Mouse (Mus musculus) frontal cortex, postnatal 10 days (tissue): Measurements from ENCODE around the gene B3gnt2.

Source experiments
- DNase-seq, 2 experiments: peaks; one replicate each; pipeline ENCODE4 v3.0.0; 2022; ENCODE audit warnings: low spot score in 2 of 2, mixed read lengths in 1 of 2

Gene B3gnt2

DNA sequence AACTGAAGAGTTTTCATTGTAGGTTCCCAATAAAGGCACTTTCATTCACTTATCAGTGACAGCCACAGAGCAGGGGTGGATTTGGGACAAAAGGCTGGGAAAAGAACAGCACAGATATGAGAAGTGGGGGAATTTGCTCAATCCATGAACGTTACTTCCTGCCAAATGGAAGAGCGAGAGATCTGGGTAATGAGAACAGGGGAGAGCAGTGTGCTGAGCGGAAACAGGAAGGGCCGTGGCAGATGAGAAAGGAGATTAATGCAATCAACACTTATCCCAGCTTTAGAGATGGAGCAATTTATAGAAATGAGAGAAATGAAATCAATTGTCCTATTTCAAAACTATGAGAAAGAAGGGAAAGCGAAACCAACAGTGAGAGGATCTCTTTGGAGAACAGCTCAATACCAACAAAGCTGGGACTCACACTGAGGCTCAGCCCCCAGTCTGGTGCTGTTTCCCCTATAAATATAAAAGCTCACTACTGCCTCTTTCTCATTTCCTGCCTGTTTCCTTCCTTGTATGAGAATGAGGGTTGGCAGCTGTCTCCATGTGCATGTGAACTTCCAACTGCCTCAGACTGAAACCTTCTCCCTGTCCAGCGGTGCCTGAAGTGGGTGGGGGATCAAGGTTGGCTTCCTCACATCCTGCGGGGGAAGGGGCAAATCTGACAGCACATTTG, 11.0 kb upstream of the B3gnt2 start:
- no peak for DNase-seq

DNA sequence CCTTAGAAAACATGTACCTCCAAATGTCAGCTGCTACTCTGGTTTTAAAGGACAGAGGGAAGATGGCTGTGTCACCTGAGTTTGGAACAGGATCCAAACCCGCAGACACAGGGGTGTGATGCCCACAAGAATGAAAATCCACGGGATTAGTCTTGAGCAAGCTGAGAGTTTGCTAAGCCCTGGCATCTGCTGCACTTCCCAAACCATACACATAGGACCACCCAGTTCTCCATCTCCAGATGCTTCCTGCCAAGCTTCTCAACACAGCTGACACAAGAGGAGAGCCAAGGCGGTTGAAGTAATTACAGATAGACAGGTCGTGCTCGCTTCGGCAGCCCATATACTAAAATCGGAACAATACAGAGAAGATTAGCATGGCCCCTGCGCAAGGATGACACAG, 7.8 kb upstream of the B3gnt2 start:
- no peak for DNase-seq

DNA sequence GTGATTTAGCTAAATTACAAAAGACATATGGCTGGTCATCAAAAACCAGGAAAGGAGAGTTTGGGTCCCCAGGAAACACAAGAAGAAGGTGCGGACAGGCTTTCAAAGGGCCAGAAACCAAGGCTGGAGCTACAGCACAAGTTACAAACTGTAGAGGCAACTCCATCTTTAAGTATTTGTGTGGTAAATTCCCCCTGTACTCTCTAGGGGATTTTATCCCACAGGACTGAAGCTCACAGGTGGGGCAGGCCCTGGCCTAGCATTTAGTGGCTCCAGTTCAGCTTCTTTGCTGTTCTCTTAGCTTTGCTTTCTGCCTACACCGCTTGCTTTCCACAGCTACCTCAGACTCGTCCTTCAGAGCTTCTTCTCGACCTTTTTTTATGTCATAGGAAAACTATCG, 6.9 kb upstream of the B3gnt2 start:
- DNase-seq: no peak

DNA sequence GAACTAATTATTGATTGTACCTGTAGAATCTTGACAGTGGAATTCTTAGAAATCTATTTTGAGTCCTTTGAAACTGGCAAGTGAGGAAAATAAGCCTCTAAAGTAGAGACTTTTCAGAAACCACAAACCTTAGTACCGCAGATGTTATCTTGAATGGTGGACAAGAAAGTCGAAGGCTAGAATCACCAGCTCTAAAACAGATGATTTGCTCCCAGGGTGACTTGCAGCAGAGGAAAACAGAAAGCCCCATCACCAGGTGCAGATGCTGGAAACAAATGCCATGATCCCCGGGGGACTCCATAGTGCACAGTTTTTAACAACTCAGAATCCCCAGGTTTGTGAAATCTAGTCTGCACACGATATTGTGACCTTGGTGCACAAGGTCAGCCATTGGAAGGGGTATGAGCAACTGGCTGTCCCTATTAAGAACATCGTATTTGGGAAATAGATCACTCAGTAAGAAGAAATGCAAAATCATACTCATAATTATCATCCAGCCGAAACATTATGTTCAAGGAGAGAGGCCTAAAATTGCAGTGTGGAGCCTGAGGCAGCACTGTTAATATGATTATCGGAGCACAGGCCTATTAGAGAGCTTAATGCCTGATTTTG, 5.0 kb upstream of the B3gnt2 start:
- DNase-seq: no peak

DNA sequence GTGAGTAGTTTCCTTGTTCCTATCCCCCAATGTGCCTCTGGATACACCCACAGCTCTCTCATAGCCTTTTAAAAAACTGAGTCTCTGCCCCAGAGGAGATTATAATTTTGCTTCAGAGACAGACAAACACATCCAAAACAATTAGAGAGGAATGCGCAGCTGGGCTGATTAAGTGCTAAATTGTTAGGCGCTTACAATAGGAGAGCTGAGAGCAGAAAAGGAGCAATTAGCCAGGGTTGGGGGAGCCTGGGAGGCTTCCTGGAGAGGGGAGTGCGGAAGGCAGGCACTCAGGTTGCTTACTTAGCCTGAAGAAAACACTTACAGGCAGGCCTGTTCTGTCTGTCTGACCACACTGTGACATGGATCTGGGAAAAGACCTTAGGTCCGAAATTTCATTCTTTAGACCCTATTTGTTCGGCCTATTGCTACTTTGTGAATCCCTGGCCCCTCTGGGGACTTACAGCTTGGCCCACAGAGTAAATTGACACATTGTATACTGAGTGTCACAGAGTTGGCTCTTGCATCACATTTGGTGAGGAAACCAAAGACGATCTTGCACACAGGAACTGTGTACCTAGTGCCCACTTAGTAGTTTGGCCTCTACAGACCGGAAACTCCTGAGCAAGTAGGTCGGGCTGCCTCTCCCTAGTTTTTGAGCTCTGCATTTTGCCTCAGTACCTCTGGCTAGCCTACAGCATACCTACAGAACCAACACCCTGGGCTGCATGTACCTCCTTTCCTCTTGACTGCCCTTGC, 3.7 kb upstream of the B3gnt2 start:
- no peak for DNase-seq

DNA sequence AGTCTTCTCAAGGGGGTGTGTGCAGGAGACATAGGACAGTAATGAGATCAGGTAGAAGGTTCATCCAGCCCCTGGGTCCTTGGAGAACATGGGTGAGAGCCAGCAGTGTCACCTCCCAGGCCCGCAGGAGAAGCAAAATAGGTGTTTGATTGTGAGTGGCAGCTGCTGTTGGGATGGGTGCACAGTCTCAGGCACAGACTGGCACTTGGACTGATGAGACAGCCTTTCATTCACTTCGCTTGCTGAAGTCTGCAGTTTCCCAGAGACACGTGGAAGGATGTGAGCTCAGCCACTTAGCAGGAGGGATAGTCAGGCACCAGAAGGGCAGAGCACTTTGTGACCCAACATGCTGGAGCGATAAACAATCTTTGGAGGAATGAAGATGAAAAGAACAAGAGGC, 2.8 kb upstream of the B3gnt2 start:
- DNase-seq: no peak

DNA sequence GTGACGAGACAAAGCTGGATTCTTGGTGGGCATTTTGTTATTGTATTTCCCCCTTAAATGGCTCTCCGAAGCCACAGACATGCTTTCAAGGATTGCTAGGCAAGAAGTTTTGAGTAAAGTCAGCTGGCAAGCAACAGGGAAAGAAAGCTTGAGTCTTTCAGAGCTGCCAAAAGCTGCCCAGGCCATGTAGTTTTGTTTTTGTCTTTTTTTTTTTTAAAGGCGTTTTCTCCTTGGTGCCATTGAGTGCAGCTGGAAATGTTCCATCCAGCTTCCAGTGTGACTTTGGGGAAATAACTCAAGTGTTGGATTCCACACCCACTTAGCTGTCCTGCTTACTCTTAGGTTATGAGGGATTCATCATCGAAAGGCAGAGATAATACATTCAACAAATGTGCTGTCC, 554 bp upstream of the B3gnt2 start:
- no peak for DNase-seq

DNA sequence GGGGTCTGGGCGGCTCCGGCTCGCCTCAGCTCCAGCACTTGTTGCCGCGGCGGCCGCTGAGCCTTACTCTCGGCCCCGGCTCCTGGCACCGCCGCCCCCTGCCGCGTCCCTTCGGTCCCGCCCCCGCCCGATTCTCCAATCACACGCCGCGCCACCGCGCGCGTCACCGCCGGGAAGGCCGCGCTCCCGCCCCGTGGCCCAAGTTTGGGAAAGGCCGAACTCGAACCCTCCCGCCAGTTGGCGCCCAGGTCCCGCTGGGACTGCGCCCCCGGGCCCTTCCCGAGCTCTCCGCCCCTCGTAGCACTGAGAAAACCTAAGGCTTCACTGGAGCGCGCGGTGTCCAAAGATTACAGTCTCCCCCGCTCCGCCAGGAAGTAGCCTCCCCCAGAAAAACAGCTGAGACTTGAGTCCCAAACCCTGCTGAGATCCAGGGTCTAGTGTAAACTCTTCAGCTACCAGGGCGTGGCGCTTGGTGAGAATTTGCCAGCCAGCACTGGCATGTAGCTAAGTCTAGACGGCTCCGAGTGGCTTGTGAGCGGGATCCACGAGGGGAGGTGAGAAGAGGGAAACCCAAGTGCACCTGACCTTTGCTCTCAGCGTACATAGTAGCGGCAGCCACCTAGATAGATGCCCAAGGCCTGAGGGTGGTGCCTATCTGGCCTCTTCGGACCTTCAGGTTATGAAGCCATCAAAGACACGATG, 977 bp downstream of the B3gnt2 start:
- DNase-seq: peak; percentile 47 to 76

DNA sequence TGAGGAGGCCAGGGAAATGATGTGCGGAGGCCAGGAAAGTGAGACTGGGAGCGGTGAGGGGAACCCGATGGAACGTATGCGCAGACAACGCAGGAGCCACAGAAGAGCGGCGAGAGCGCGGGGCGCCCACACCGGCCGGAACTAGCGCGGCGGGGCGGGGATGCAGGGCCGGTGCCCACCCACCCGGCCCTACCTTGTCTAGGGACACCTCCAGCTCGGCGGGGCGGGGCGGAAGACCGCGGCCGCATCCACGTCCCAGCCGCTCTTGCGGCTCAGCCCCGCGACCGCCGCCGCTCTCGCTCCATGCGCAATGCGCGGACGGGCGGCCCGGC, 1.5 kb downstream of the B3gnt2 start:
- DNase-seq: no peak

DNA sequence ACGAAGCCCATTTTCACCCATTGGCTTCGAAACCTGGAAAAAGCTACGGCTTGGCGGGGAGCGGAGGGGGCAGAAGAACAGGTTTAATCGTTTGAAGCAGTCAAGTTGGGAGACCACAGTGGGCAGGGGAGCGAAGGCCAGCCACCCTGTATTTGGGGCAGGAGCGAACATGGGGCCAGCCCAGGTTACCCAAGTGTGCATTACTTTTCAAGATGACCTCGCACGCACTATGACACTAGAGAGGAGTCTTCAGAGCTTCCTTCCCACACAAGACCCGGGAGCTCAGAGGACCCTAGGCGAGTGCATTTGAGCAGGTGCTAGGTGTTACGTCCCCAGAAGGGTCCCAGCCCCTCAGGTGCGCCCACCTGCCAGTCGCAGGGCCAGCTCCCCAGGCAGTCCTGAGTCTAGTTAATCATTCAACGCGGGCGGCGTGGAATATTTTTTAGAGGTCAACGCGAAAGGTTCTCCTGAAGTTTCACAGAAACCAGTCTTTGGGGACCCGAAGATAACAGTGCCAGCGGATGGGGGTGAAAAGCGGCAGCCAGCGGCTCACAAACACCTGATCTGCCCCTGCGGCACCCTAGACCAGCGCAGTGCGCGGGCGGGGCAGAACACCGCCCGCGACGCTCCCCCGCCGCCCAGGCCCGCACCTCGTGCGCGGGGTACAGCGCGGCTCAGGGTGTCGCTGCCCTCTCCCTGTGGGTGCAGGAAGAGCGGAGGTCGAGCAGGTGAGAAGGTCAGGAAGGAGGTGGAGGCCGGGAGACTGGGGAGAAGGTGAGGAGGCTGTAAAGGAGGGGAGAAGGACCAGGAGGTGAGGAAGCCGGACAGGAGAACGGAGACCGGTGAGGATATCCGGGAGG, 2.1 kb downstream of the B3gnt2 start:
- DNase-seq: peak in 1 of 2 experiments; percentile 19

DNA sequence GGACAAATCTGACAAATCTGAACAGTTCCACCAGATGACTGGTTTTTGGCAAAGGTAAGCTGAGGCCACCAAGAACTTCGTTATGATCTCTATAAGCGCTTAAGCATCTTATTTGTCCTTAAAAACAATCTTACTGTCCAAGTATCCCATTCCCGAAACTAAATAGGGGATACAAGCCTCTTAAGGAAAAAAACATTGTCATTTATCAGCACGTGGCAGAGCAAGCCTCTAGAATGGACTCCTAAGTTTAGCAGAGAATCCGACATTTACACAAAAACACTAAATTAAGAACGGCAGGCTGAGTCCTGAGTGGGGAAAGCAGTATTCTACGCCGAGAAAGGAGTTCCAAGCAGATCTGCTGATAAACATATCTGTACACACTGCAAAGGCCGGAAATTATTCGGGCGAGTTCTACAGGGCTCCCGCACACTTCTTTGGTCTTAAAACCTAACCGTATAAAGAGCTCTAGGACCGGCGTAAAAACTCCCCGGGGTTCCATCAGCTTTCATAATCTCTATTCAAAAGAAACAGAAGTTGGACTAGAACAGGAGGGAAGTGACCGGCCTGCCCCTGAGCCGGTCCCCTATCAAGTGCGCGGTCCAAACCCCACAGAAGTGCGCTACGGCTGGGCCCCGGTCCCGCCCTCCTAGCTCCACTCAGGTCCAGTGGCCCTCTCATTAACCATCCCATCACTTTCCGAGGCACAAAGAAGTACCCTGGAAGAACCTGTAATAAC, 2.9 kb downstream of the B3gnt2 start:
- DNase-seq: no peak

DNA sequence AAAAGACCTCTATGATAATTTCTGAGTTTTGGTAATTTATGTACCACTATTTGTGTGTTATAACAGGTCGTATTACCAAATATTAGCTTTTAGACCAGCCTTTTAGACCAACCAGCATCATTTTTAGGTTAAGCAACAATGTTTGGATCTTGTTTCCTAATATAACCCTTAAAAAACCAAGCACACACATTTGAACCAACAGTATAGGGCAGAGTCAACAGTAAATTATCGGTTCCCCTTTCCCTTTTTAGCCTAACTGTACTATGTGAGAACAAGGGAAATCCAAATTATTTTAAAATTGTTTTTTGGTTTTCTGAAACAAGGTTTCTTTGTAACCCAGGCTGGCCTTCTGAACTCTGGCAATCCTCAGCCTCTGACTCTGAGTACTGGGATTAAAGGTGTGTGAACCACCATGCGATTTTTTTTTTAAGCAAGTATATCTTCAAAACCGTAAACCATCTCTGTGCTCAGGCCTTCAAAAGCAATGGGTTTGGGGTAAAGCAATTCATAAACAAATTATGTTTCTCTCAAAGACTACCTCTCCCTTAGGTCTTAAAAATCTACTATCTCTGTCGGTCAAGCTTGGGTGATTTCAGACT, 3.6 kb downstream of the B3gnt2 start:
- no peak for DNase-seq

DNA sequence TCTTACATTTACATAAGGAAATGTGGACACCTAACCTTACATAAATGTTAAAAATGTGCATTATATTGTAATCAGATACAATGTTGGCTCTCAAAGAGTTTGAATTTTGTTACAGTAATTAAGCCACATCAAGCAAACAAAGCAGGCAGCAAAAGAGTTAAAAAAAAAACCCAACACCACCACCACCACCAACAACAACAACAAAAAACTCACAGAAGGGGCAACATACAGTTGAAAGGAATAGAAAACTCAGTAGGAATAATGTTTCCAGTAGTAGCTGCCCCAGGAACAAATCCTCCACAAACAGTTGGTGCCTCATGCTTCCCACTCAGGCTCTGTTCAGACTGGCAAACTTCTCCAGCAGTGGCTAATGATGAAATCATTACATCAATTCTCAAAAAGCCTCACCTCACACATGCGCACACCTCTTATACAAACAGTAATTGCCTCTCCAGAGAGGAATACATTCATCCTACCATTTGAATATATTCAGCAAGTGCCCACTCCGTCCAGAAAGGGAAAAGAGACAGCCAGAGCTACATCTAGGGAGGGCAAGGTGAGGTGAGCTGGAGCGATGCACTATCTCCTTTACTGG, 4.3 kb downstream of the B3gnt2 start:
- DNase-seq: no peak

DNA sequence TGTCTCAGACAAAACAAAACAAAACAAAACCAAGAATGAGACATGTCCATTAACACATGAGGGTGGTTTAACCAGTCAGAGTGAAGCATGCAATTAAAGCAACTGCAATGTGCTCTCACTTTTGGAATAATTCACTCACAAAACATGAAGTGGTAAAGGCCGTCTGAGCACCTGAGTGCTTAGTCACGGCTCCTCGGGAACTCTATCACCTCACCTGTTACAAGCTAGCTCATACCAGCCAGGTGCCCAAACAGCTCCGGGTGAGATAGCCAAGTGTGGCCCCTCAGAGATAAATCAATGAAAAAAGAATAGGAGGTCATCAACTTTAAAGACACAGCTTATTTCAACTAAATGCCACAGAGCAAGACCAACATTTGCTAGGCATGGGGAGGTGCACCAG, 6.2 kb downstream of the B3gnt2 start:
- no peak for DNase-seq

DNA sequence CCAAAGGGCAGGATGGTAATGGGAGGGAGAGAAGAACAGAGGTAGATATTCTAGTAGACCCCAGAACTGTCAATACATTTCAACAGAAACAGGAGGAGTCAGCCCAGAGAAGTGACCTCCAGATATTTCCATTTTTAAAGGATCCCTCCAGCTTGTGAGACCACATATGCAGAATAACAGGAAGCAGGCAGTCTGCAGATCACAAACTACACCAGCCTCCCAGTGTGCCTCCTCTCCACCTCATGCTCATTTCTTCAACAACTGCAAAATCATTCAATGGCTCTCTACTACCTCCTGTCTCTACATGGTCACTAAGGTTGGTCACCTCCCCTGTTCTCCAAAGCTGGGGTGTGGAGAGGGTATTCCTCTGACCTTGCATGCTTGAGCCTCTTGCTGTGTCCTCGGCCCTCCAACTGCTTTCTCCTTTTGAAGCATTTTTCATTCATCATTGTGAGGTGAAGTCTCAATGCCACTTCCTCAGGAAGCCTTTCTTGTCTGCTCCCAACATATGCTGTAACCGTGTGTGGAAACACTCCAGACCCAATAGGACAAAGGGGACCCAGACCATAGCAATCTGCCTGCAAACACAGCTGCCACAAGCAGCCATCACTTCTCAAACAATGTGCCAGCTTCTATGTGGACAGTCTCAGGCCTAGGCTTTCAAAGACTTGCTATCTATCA, 7.1 kb downstream of the B3gnt2 start:
- DNase-seq: no peak

DNA sequence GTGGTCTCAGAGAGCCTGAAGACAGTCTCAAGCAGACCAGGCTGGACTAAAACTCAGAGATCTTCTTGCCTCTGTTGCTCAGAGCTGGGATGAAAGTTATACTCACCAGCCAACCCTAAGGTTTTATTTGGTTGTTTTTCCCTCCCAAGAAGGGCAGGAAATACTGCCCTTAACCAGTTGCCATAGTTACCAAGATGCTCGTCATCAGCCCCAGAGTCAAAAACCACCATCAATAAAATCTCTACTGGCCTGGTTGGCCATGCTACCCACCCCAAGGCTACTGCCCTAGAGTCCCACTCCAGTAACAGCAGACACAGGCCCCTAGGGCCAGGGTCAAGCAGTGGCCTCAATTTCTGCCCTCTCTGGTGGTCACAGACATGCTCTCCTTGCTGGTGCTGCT, 8.3 kb downstream of the B3gnt2 start:
- DNase-seq: no peak

DNA sequence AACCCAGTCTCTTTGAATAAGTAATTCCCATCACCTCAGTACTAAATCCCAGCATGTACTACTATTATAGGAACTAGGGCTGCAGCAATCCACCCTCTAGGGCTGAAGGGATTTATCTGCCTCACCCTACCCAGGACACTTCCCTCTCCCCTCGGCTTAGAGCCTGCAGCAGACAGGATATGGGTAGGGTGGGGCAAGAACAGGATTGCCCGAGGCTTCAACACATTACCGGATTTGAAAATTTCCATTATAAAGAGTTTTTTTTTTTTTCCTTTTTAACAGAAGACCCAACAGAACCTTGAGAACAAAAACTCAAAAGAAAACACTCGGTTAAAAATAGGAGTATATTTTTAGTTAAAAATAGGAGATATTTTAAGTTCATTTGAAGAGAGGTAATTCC, 9.3 kb downstream of the B3gnt2 start:
- no peak for DNase-seq

DNA sequence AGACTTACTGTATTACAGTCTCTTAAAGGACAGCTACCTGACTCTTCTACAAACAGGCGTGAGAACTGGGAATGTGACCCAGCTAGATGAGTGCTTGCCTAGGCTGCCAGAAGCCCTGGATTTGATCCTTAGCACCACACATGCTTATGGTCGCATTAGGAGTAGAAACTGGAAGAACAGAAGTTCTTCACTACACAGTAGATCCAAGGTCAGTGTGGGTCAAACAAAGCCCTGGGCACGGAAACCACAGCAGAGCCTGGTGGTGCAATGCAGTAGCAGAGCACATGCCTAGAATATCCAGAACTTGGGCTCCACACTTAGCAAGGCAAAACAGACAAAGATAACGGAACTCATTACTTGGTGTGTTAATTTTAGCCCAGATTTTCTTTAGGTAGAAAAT, 10.7 kb downstream of the B3gnt2 start:
- no peak for DNase-seq

DNA sequence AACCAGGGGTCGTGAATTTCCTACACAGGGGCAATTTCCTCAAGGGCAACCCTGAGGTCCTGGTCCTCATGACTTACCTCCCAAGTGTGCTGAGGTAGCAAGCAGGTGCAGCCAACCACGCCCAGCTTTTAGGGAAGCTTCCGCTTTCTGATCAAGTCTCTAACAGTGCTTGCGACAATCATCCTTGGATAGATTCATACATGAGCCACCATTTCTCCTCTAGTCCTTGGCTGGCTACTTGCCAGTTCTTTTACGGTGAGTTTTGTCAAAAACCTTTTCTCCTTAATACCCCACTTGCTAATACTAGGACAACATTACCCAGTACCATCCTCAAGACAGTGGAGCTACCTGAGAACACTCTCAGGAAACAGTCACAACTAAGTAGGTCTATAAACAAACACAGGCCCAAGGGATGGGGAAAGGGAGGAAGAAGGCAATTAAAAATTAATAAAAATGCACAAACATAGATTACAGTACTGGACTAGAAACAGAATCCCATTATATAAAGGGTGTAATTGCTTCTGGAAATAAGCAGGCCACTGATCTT, 12.0 kb downstream of the B3gnt2 start:
- no peak for DNase-seq
